Mouse (Mus musculus): ENCODE measurements at regions not wholly inside any gene's neighbourhood (a gene's known extent, or its start where the extent isn't known, plus 50 kb on each side); places are given as distances from the start of the nearest gene placed in this dataset.

DNA sequence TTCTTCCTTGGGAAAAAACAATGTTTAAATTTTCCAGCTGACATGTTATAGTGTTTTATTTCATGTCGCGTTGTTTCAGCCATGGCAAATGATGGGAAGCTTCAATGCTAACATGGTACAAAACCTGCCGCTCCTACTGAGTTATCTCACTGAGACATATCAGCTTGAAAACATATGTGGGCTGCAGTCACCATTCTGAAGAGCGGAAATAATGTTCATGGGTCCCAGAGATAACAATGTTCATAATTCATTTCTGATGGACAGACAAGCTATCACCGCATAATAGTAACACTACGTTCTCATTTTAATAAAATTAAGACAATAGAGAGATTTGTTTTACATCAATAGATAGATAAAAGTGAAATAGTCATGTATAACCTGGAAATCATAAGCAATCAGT lies 983.3 kb downstream of the Cdh11 start:
- TF ChIP-seq POLR2A (IDR thresholded peaks at IDR 0.05; ENCODE audit: insufficient read length, low read depth) (no peak), TCF12 (IDR thresholded peaks at IDR 0.05; ENCODE audit: insufficient read depth, poor library complexity, severe bottlenecking) (no peak), MAX (IDR thresholded peaks at IDR 0.05; ENCODE audit: low read depth) (no peak), USF1 (IDR thresholded peaks at IDR 0.05; ENCODE audit: low read depth) (no peak), POLR2AphosphoS2 (IDR thresholded peaks at IDR 0.05; ENCODE audit: insufficient read length, low read depth) (no peak), SRF (IDR thresholded peaks at IDR 0.05; ENCODE audit: control insufficient read depth, insufficient read length, low read depth) (no peak), CEBPB (IDR thresholded peaks at IDR 0.05; ENCODE audit: insufficient read depth, poor library complexity, severe bottlenecking) (no peak), MYOD1 (IDR thresholded peaks at IDR 0.05; ENCODE audit: control insufficient read depth in 1 of 3, insufficient read length in 2 of 3, low read depth in 2 of 3) (no peak), E2F4 (IDR thresholded peaks at IDR 0.05; ENCODE audit: insufficient read depth) (no peak)
